Mouse (Mus musculus) stomach, embryonic 15.5 days (tissue): ENCODE measurements around the gene Kpna3. TPM values are rescaled to one million over a fixed set of nuclear protein-coding genes. Genes with fewer than 3 reads are reported as not detected.
"Not testable (repeated sequence)": the region's sequence is repeated elsewhere in the genome, so short reads cannot be mapped to it uniquely, and the experiment has no call there.

Source experiments
- ATAC-seq: fragments of 200-750 bp; cut with Nextera tagmentation; 2 replicates; pipeline ENCODE4 v1.8.0; 2017; ENCODE audit warnings: low read depth, moderate number of reproducible peaks, moderate TSS enrichment; ENCODE audit not compliant: insufficient read depth, low FRiP score
- H3K27ac ChIP-seq: fragments of 300-500 bp; sonication (generic); 2 replicates; pipeline ENCODE4 v1.5.1; 2015; ENCODE audit warnings: mild to moderate bottlenecking, inconsistent platforms
- H3K27me3 ChIP-seq: fragments of 300-500 bp; sonication (generic); replicated peaks from 2 replicates; pipeline ENCODE4 v1.6.1; 2015; ENCODE audit warnings: inconsistent platforms
- H3K36me3 ChIP-seq: fragments of 300-500 bp; sonication (generic); 2 replicates; pipeline ENCODE4 v1.6.1; 2015; ENCODE audit warnings: inconsistent platforms
- H3K4me1 ChIP-seq: fragments of 300-500 bp; sonication (generic); 2 replicates; pipeline ENCODE4 v1.6.1; 2015; ENCODE audit warnings: inconsistent platforms
- H3K4me2 ChIP-seq: fragments of 300-500 bp; sonication (generic); 2 replicates; pipeline ENCODE4 v1.6.1; 2015; ENCODE audit warnings: mild to moderate bottlenecking, inconsistent platforms
- H3K4me3 ChIP-seq: fragments of 300-500 bp; sonication (generic); replicated peaks from 2 replicates; pipeline ENCODE4 v1.5.1; 2015; ENCODE audit warnings: inconsistent platforms
- H3K9ac ChIP-seq: fragments of 300-500 bp; sonication (generic); 2 replicates; pipeline ENCODE4 v1.6.1; 2015; ENCODE audit warnings: inconsistent platforms
- H3K9me3 ChIP-seq: fragments of 300-500 bp; sonication (generic); 2 replicates; pipeline ENCODE4 v1.6.1; 2016; ENCODE audit warnings: inconsistent platforms
- WGBS: fragments of 180-500 bp; shearing (Covaris S2); methylation state at CpG from one replicate; pipeline ENCODE4 v1.1.7; 2015; 5-methylcytosine and 5-hydroxymethylcytosine counted together
- polyA plus RNA-seq: library from polyadenylated mRNA; unstranded; fragments of >200 nt; fragmentation: Nextera tagmentation; extraction: Ambion mirVana; gene quantifications from 2 replicates; pipeline ENCODE4 v1.2.1, GENCODE M21; 2015

Gene Kpna3
- polyA plus RNA-seq, 1 experiment from 2014 or later = 41.1 TPM

DNA sequence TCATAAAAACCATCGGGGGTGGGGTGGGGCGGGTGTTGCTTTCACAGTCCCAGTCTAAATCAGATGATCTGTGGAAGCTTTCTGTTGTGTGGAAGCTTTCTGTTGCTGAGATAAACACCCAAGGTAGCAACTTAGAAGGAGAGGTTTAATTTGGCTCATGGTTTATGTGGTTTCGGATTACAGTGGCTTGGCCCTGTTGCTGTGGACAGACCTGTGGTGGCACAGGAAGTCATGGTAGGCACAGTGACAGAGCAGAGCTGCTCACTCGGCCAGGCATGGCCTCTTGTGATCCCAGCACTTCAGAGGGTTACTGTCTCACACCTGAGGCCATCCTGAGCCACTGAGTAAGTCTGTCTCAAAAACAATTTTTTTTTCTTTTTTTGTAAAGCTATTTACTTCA is 100.3 kb downstream of the Kpna3 start:
- no peak overlapping the region for H3K9ac ChIP-seq

DNA sequence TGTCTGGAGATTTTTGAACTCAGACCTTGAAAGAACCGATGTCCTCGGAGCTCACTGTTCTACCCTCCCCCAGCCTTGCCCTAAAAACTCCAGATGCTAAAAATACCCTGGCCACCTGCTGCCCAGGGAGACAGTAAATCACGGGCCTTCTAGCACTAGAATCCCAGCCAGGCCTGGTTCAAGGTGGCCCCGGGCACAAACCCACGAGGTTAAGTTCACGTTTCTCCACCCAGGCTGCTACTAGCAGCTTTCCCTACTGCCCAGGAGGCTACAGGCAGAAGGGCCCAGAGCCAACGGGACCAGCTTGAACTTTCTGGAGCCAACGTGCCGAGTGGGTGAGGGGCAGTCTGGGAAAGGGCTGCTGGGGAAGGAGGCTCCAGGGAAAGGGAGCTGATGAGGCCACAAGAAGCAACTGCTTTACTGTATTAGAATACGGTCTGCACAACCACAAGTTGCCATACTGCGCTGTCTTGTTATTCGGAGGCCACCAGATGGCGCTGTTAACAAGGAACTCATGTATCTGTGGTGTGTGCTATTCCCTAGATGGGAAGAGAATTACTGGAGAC is 108.6 kb downstream of the Kpna3 start:
- Histone ChIP-seq H3K4me2 (peak overlapping the region; percentile 29; the same call in 1 of the 2 replicates), H3K27me3 (no peaks in the 10 kb centered on the region), H3K4me1 (0 out of 2 replicates have a peak, but pooled peaks cover 8% of the 10 kb centered on the region), H3K36me3 (no peaks in the 10 kb centered on the region), H3K4me3 (no peak overlapping the region), H3K9ac (no peak overlapping the region), H3K9me3 (no peaks in the 10 kb centered on the region), H3K27ac (no peak overlapping the region)
- WGBS = 16% methylated on average over 13 of the region's 13 CpGs
- ATAC-seq = 0 out of 2 replicates have a peak, but pooled peaks have one; percentile 16

More for the DNA sequence above, 100.3 kb downstream of the Kpna3 start:
- Histone ChIP-seq H3K27ac (no peak overlapping the region), H3K9me3 (no peaks in the 10 kb centered on the region), H3K36me3 (no peaks in the 10 kb centered on the region), H3K4me1 (no peaks in the 10 kb centered on the region), H3K27me3 (no peaks in the 10 kb centered on the region), H3K4me2 (no peak overlapping the region), H3K4me3 (no peak overlapping the region)
- ATAC-seq = no peak
- 86% methylated on average over 4 of the region's 4 CpGs for WGBS

DNA sequence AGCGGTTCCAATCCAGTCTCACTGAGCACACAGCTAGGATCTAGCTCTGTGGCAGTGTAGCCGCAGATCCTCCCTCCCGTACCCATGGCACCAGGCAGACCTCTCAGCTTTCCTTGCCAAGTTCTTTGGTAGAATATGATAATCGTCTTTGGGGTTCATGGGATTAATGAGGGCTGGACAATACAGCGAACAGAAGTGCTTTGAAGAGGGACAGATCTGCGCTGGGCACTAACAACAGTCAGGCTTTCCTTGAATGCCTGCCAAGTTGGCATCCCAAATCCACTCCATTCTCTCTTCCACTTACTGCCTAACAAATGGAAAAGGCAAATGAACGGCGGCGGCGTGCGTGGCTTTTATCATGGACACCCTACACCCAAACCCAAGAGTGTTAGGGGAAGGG is 109.1 kb downstream of the Kpna3 start:
- no peaks in the 10 kb centered on the region for H3K9me3 ChIP-seq
- no peak overlapping the region for H3K4me3 ChIP-seq
- 86% methylated on average over 11 of the region's 11 CpGs for WGBS

DNA sequence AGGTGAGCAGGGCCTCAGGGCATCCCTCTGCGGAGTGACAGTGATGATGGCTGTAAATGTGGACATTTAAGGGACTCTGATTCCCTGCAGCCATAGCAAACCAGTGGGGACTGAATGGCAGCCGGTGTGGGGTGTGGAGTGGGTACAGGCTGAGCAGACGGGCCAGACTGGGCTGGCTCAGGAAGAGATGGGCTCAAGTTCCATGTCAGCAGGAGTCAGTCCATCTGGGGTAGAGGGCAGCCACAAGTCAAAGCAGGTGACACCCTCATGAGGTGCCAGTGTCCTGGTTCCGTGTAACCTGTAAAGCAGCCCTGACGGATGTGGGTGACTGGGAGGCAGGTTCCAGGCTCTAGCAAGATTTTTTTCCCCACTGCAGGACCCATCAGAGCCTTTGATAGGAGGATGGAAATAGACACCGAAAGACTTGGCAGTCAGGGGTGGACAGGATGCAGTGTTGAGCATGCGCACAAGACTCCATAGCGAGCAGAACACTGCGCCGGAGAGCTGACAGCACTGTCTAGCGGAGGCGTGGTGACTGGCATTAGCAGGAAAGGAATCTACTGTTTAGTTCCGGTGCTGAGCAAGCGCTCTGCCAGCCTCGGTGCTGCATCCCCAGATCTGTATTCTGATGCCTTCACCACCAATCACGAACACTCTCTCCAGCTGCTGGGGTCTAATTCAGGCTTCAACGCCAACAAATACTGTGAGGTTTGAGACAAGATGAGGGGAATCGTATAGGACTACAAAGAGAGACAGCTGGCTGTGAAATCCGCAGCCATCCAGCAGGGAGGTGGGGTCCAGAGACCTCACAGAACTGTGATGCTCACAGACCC is 111.8 kb downstream of the Kpna3 start:
- peak overlapping the region; percentile 24; the same call in 1 of the 2 replicates for H3K4me3 ChIP-seq
- 0 out of 2 replicates have a peak, but pooled peaks cover 8% of the 10 kb centered on the region for H3K4me1 ChIP-seq
- ATAC-seq = no peak
- H3K9me3 ChIP-seq = no peaks in the 10 kb centered on the region
- H3K27me3 ChIP-seq = no peaks in the 10 kb centered on the region
- no peak overlapping the region for H3K9ac ChIP-seq
- H3K4me2 ChIP-seq = peak overlapping the region; percentile 49
- H3K36me3 ChIP-seq = no peaks in the 10 kb centered on the region
- 32% methylated on average over 19 of the region's 19 CpGs for WGBS
- no peak overlapping the region for H3K27ac ChIP-seq

More for the DNA sequence above, 109.1 kb downstream of the Kpna3 start:
- no peaks in the 10 kb centered on the region for H3K36me3 ChIP-seq
- no peak for ATAC-seq
- H3K27me3 ChIP-seq = no peaks in the 10 kb centered on the region
- H3K9ac ChIP-seq = no peak overlapping the region
- H3K4me1 ChIP-seq = 0 out of 2 replicates have a peak, but pooled peaks cover 8% of the 10 kb centered on the region
- no peak overlapping the region for H3K4me2 ChIP-seq
- no peak overlapping the region for H3K27ac ChIP-seq

DNA sequence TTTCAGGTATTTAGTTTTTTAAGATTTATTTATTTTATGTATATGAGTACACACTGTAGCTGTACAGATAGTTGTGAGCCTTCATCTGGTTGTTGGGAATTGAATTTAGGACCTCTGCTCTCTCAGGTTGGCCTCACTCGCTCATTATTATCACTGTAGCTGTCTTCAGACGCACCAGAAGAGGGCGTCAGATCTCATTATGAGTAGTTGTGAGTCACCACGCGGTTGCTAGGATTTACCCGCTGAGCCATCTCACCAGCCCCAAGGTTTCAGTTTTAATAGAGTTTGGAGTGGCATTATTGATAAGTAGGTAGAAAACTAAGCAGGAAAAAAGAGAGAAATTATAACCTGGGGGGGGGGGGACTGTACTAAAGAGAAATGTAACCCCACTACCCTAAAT is 112.7 kb downstream of the Kpna3 start:
- not testable (repeated sequence) for H3K27me3 ChIP-seq, H3K9me3 ChIP-seq, H3K9ac ChIP-seq, H3K4me3 ChIP-seq, H3K4me2 ChIP-seq, H3K4me1 ChIP-seq, ATAC-seq, H3K36me3 ChIP-seq, H3K27ac ChIP-seq
- 28% methylated on average over 6 of the region's 6 CpGs for WGBS

DNA sequence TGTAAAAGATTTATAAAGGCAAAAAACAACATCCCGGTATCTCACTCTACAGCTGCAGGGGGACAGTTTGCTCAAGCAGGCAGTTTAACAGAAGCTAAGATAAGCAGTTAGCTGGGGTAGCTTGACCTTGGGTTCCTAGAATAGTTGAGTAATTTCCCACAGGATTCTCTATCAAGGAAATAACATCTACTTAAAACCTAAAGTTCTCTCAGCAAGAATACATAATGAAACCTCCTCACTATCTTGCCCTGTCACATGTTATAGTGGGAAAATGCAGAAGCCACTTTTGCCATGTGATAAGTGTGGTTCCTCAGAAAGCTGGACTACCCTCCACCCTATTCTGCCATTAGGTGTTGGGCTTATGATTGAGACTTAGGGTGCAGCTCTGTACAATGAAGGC is 116.9 kb downstream of the Kpna3 start:
- 95% methylated on average over 1 of the region's 1 CpGs for WGBS
- H3K9me3 ChIP-seq = no peaks in the 10 kb centered on the region
- H3K4me1 ChIP-seq = 0 out of 2 replicates have a peak, but pooled peaks cover 3% of the 10 kb centered on the region
- H3K4me2 ChIP-seq = no peak overlapping the region
- H3K27ac ChIP-seq = no peak overlapping the region
- H3K4me3 ChIP-seq = no peak overlapping the region
- H3K36me3 ChIP-seq = no peaks in the 10 kb centered on the region
- no peak overlapping the region for H3K9ac ChIP-seq
- no peaks in the 10 kb centered on the region for H3K27me3 ChIP-seq
- no peak for ATAC-seq

DNA sequence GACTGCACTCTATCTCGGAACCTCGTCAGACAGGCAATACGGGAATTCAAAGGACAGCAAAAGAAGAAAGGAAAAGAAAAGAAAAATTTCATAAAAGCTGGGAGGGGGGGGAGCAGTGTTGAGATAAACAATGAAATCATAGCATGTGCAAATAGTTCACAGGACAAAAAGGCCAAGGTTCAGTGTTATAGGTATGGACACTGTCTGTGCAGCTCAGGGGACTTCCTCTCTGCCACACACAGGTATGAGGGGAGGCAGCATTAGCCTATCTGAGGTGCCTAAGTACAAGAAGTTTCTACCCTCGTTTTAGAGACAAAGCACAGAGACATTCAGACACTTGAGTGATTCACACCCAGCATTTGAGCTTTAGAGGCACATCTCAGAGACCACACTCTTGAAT is 118.5 kb downstream of the Kpna3 start:
- Histone ChIP-seq H3K9me3 (no peaks in the 10 kb centered on the region), H3K4me2 (no peak overlapping the region), H3K4me3 (no peak overlapping the region), H3K9ac (no peak overlapping the region), H3K4me1 (no peaks in the 10 kb centered on the region), H3K27ac (no peak overlapping the region), H3K36me3 (no peaks in the 10 kb centered on the region), H3K27me3 (no peaks in the 10 kb centered on the region)
- 69% methylated on average over 4 of the region's 4 CpGs for WGBS
- no peak for ATAC-seq

DNA sequence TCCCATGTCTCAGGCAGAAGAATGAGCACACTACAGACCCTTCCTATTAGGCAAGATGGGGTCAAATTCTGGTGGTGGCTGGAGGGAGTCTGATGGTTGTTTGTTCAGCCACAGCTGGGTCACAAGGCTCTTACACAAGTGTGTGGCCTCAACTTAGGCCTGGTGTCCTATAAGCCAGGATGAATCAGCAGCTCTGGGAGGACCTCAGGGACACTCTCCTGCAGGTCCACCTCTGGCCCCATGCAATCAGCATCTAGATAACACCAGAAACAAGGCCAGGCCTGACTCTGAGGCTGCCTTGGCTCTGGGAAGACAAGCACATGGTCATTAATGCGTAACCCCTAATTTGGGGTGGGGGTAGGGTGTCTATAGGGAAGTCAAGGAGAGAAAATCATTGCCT is 118.9 kb downstream of the Kpna3 start:
- Histone ChIP-seq H3K4me3 (no peak overlapping the region), H3K36me3 (no peaks in the 10 kb centered on the region), H3K4me1 (no peaks in the 10 kb centered on the region), H3K9ac (no peak overlapping the region), H3K27ac (no peak overlapping the region), H3K27me3 (no peaks in the 10 kb centered on the region), H3K9me3 (no peaks in the 10 kb centered on the region), H3K4me2 (no peak overlapping the region)
- WGBS = 74% methylated on average over 1 of the region's 1 CpGs
- ATAC-seq = peak; percentile 70

DNA sequence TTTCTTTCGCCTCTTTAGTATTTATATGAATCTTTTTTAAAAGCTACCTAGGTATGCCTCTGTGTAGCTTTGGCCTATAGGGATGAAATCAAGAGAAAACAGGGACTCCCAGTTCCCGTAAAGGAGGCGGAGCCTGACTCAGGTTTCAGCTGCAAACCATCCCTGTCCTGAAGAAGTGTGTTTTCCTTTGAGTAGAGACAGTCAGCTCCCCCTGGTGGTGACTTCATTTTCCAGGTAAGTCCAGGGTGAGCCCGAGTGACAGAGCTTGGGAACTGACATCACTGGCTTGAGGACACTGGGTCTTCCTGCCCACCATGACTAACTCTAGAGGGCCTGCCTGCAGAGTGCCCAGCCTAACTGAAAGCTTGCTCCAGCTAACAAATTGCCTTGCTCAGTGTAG is 122.8 kb downstream of the Kpna3 start:
- Histone ChIP-seq H3K9me3 (no peaks in the 10 kb centered on the region), H3K27me3 (no peaks in the 10 kb centered on the region), H3K9ac (no peak overlapping the region), H3K4me3 (no peak overlapping the region), H3K4me1 (no peaks in the 10 kb centered on the region), H3K27ac (no peak overlapping the region), H3K36me3 (no peaks in the 10 kb centered on the region), H3K4me2 (no peak overlapping the region)
- no peak for ATAC-seq
- 35% methylated on average over 4 of the region's 4 CpGs for WGBS

Other genes starting within 250 kb of the Kpna3 start
- gene Sgcg, start 181.4 kb downstream of the Kpna3 start, polyA plus RNA-seq = 0.78 and 1.3 TPM in 2 replicates
- gene Arl11, start 130.1 kb downstream of the Kpna3 start, polyA plus RNA-seq = 1.0 and 1.2 TPM in 2 replicates
- gene Ebpl, start 79.4 kb downstream of the Kpna3 start, polyA plus RNA-seq = 8.6 and 8.8 TPM in 2 replicates
- 21.3 and 24.3 TPM in 2 replicates for gene Spryd7, start 117.0 kb upstream of the Kpna3 start, polyA plus RNA-seq
- gene Trim13, start 158.4 kb upstream of the Kpna3 start, polyA plus RNA-seq = 16.4 and 18.7 TPM in 2 replicates
- gene Kcnrg, start 167.6 kb upstream of the Kpna3 start, polyA plus RNA-seq = 0.84 and 0.87 TPM in 2 replicates